In genomic region chr8:46570673-46571072, GRCm38 (mm10) we compare ENCODE assay signal across 20 mouse cellular contexts. TPM values are rescaled to one million over a fixed set of nuclear protein-coding genes. Genes with fewer than 3 reads are reported as not detected.
DNase-seq lines count a peak whose midpoint lies in the region; ATAC-seq lines count a peak whose summit lies in the region.
"Had no signal": no experiment of that assay in that cellular context is flagged by ENCODE, and none has a peak within 500 bp of the region (broad histone marks: within the 10 kb centered on the region; RNA-seq: fewer than 3 reads in every experiment).

No protein-coding gene starts in this region.

- no peak overlapping the region for H3K4me3 ChIP-seq in embryonic facial prominence, embryonic 14.5 days (ENCODE audit: low read depth, low read length)
- H3K4me3 ChIP-seq in embryonic facial prominence, embryonic 10.5 days = no peak overlapping the region
- H3K4me3 ChIP-seq: forebrain, embryonic 15.5 days; liver, embryonic 13.5 days; lung, embryonic 15.5 days had no signal

- ATAC-seq in embryonic facial prominence, embryonic 14.5 days (ENCODE audit: low read depth) = no peak
- ATAC-seq: forebrain, embryonic 15.5 days; hindbrain, embryonic 16.5 days had no signal

- no peak overlapping the region for H3K27ac ChIP-seq in embryonic facial prominence, embryonic 14.5 days (replicated peaks; ENCODE audit: low read depth, low read length)
- H3K27ac ChIP-seq in embryonic facial prominence, embryonic 10.5 days (replicated peaks) = no peak overlapping the region
- H3K27ac ChIP-seq: forebrain, embryonic 15.5 days; kidney, postnatal 0 days; liver, embryonic 13.5 days had no signal

- DNase-seq in embryonic facial prominence, embryonic 14.5 days (ENCODE audit: low spot score) = peak; percentile 24
- DNase-seq in embryonic facial prominence, embryonic 10.5 days (ENCODE audit: low spot score) = no peak
- DNase-seq in heart, postnatal 4 days = peak; percentile 22
- no peak for DNase-seq in heart, postnatal 25 days (ENCODE audit: low spot score)
- peak; percentile 38 for DNase-seq in lung, postnatal 10 days
- no peak for DNase-seq in lung, postnatal 36 days
- DNase-seq in adrenal gland, adult (ENCODE audit: inconsistent age in 2 of 2, low spot score in 1 of 2) = no peak
- DNase-seq in left cerebral cortex, adult 11 months (ENCODE audit: low spot score) = no peak
- DNase-seq: adrenal gland, postnatal 25 days; cerebellum, adult 8-10 months; cerebellum, postnatal 36 days; gastrocnemius, postnatal 10 days; kidney, adult 2 months; left cerebral cortex, postnatal 4 days; liver, embryonic 13.5 days had no signal

- H3K4me2 ChIP-seq in embryonic facial prominence, embryonic 14.5 days (ENCODE audit: low read depth, low read length) = no peak overlapping the region
- H3K4me2 ChIP-seq: forebrain, embryonic 15.5 days; liver, embryonic 13.5 days; lung, embryonic 15.5 days; midbrain, embryonic 11.5 days had no signal

- intact Hi-C loops in heart, postnatal 25 days (cut with DNase I) = no loop called here

- WGBS in embryonic facial prominence, embryonic 14.5 days = 90% methylated on average over 8 of the region's 14 CpGs
- WGBS in embryonic facial prominence, embryonic 10.5 days = 88% methylated on average over 10 of the region's 14 CpGs

- peaks cover 21% of the 10 kb centered on the region for H3K36me3 ChIP-seq in embryonic facial prominence, embryonic 14.5 days (ENCODE audit: control insufficient read depth, insufficient read depth, low read length)
- peaks cover 68% of the 10 kb centered on the region for H3K36me3 ChIP-seq in embryonic facial prominence, embryonic 10.5 days (replicated peaks)

- no peaks in the 10 kb centered on the region for H3K4me1 ChIP-seq in embryonic facial prominence, embryonic 14.5 days (ENCODE audit: control insufficient read depth, insufficient read depth, low read length)
- no peaks in the 10 kb centered on the region for H3K4me1 ChIP-seq in embryonic facial prominence, embryonic 10.5 days
- H3K4me1 ChIP-seq: forebrain, embryonic 15.5 days had no signal

- no peaks in the 10 kb centered on the region for H3K27me3 ChIP-seq in embryonic facial prominence, embryonic 14.5 days (replicated peaks; ENCODE audit: control insufficient read depth, insufficient read depth, low read length)
- H3K27me3 ChIP-seq in embryonic facial prominence, embryonic 10.5 days (replicated peaks; ENCODE audit: low read depth, poor library complexity, severe bottlenecking) = no peaks in the 10 kb centered on the region
- H3K27me3 ChIP-seq: forebrain, embryonic 15.5 days; liver, embryonic 13.5 days; lung, embryonic 15.5 days had no signal

- H3K9ac ChIP-seq in embryonic facial prominence, embryonic 14.5 days (ENCODE audit: low read depth, low read length) = no peak overlapping the region
- H3K9ac ChIP-seq: forebrain, embryonic 15.5 days; liver, embryonic 13.5 days; lung, embryonic 15.5 days had no signal

- H3K9me3 ChIP-seq in embryonic facial prominence, embryonic 14.5 days (ENCODE audit: control insufficient read depth, low read length) = no peaks in the 10 kb centered on the region
- no peaks in the 10 kb centered on the region for H3K9me3 ChIP-seq in embryonic facial prominence, embryonic 10.5 days
- H3K9me3 ChIP-seq: forebrain, embryonic 15.5 days; liver, embryonic 13.5 days; lung, embryonic 15.5 days had no signal

RNA-seq across cellular contexts. Expression of gene Cenpu, which starts 18.8 kb away (rescaled TPM):
- polyA plus RNA-seq in embryonic facial prominence, embryonic 14.5 days (2014; fragmentation: Nextera tagmentation; extraction: Ambion mirVana) = 12.4 and 16.8 TPM in 2 replicates
- polyA plus RNA-seq in embryonic facial prominence, embryonic 10.5 days (2016; fragmentation: Nextera tagmentation; extraction: Ambion mirVana) = 30.0 and 30.7 TPM in 2 replicates
- total RNA-seq in heart, postnatal 4 days (2021) = 10 to 100 TPM; 13.4 to 15.6 TPM
- under 1 TPM; 0.65 to 0.67 TPM for total RNA-seq in heart, postnatal 25 days (2021)

RNA-seq across cellular contexts. Expression of gene Primpol, which starts 46.3 kb away (rescaled TPM):
- polyA plus RNA-seq in embryonic facial prominence, embryonic 14.5 days (2014; fragmentation: Nextera tagmentation; extraction: Ambion mirVana) = 10.0 and 16.5 TPM in 2 replicates
- 8.3 and 10.0 TPM in 2 replicates for polyA plus RNA-seq in embryonic facial prominence, embryonic 10.5 days (2016; fragmentation: Nextera tagmentation; extraction: Ambion mirVana)
- 1 to 10 TPM; 8.3 to 8.8 TPM for total RNA-seq in heart, postnatal 4 days (2021)
- total RNA-seq in heart, postnatal 25 days (2021) = 1 to 10 TPM; 1.9 to 2.4 TPM

RNA-seq across cellular contexts. Expression of gene Casp3, which starts 46.4 kb away (rescaled TPM):
- polyA plus RNA-seq in embryonic facial prominence, embryonic 14.5 days (2014; fragmentation: Nextera tagmentation; extraction: Ambion mirVana) = 79.2 and 86.3 TPM in 2 replicates
- 139 and 149 TPM in 2 replicates for polyA plus RNA-seq in embryonic facial prominence, embryonic 10.5 days (2016; fragmentation: Nextera tagmentation; extraction: Ambion mirVana)
- 10 to 100 TPM; 35.6 to 37.9 TPM for total RNA-seq in heart, postnatal 4 days (2021)
- 1 to 10 TPM; 4.0 to 4.4 TPM for total RNA-seq in heart, postnatal 25 days (2021)

Comparison
In these comparisons a context has a peak if more than half of its experiments do, and no peak if none do; other contexts are left out.
1. DNase-seq: peak in embryonic facial prominence, embryonic 14.5 days (single experiment), heart, postnatal 4 days (single experiment) and lung, postnatal 10 days (single experiment); none in embryonic facial prominence, embryonic 10.5 days (single experiment), heart, postnatal 25 days (single experiment), lung, postnatal 36 days (single experiment), adrenal gland, adult (0 of 2) and left cerebral cortex, adult 11 months (single experiment).
2. RNA of gene Cenpu, which starts 18.8 kb away (total RNA-seq): 13.4 to 15.6 TPM in heart, postnatal 4 days; 0.65 to 0.67 TPM in heart, postnatal 25 days; every median in the first group is over 4 times any median in the second.
3. RNA of gene Casp3, which starts 46.4 kb away (total RNA-seq): 35.6 to 37.9 TPM in heart, postnatal 4 days; 4.0 to 4.4 TPM in heart, postnatal 25 days; every median in the first group is over 4 times any median in the second.